Mouse (Mus musculus): ENCODE measurements at regions not wholly inside any gene's neighbourhood (a gene's known extent, or its start where the extent isn't known, plus 50 kb on each side); places are given as distances from the start of the nearest gene placed in this dataset.

GRCm38 (mm10) chr8:15470561-15470960 lies 424.7 kb upstream of the BB014433 start:
- no peak for DNase-seq

- no peak for DNase-seq
These were observed 422.9 kb upstream of the BB014433 start for GRCm38 (mm10) chr8:15468540-15469476.

- peak; percentile 40 for DNase-seq
These were observed 392.7 kb upstream of the BB014433 start for GRCm38 (mm10) chr8:15438546-15438945.

- no peak for DNase-seq
These were observed 348.8 kb upstream of the BB014433 start for GRCm38 (mm10) chr8:15394722-15395115.

GRCm38 (mm10) chr8:15393936-15394721 lies 348.3 kb upstream of the BB014433 start:
- no peak for DNase-seq

- DNase-seq: peak; percentile 75
These were observed 346.2 kb upstream of the BB014433 start for GRCm38 (mm10) chr8:15392056-15392455.

GRCm38 (mm10) chr8:15388791-15389190 lies 342.9 kb upstream of the BB014433 start:
- no peak for DNase-seq

GRCm38 (mm10) chr8:15367063-15367462 lies 321.2 kb upstream of the BB014433 start:
- no peak for DNase-seq

GRCm38 (mm10) chr8:15364546-15364945 lies 318.7 kb upstream of the BB014433 start:
- no peak for DNase-seq

- DNase-seq: no peak
These were observed 298.3 kb upstream of the BB014433 start for GRCm38 (mm10) chr8:15344151-15344550.

- peak; percentile 10 for DNase-seq
These were observed 297.7 kb upstream of the BB014433 start for GRCm38 (mm10) chr8:15343616-15344015.

- DNase-seq: no peak
These were observed 288.7 kb upstream of the BB014433 start for GRCm38 (mm10) chr8:15334532-15334931.

GRCm38 (mm10) chr8:15327312-15327711 lies 281.4 kb upstream of the BB014433 start:
- DNase-seq: no peak

GRCm38 (mm10) chr8:15323421-15323820 lies 277.5 kb upstream of the BB014433 start:
- no peak for DNase-seq

- DNase-seq: no peak
These were observed 272.4 kb upstream of the BB014433 start for GRCm38 (mm10) chr8:15318082-15318816.

GRCm38 (mm10) chr8:15313481-15313880 lies 267.6 kb upstream of the BB014433 start:
- DNase-seq: no peak

GRCm38 (mm10) chr8:15311509-15311908 lies 265.6 kb upstream of the BB014433 start:
- DNase-seq: no peak

- DNase-seq: no peak
These were observed 265.2 kb upstream of the BB014433 start for GRCm38 (mm10) chr8:15311045-15311444.

GRCm38 (mm10) chr8:15304143-15304677 lies 258.3 kb upstream of the BB014433 start:
- no peak for DNase-seq

GRCm38 (mm10) chr8:15273775-15274174 lies 227.9 kb upstream of the BB014433 start:
- DNase-seq: peak; percentile 14

- peak; percentile 67 for DNase-seq
These were observed 226.1 kb upstream of the BB014433 start for GRCm38 (mm10) chr8:15271793-15272587.

- DNase-seq: peak; percentile 74
These were observed 224.4 kb upstream of the BB014433 start for GRCm38 (mm10) chr8:15270290-15270689.

All from retina, postnatal 1 day (tissue).